Mouse (Mus musculus): ENCODE results near the gene Map3k21. TPM values are rescaled to one million over a fixed set of nuclear protein-coding genes. Genes with fewer than 3 reads are reported as not detected.

The Map3k21 gene
- polyA plus RNA-seq, 1 experiment from 2014 or later: 0.94 TPM

DNA sequence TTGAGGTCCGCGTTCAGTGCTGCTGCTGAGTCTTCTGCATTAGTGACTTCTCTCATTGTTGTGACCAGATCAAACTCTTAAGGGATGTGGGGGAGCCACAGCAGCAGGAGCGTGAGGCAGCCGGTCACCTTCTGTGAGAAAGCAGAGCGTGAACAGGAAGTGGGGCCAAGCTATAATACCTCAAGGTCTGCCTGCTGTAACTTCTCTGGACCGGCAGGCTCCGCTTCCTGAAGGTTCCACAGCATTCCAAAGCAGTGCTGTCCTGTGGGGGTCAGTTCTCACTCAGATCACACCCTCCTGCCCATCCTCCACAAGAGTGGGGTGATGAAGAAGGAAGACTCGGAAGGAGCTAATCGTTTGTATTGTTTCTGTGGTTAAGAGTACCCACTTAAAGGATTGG, 10.5 kb downstream of the Map3k21 start:
- no peaks in the 10 kb centered on the region for H3K27me3 ChIP-seq (replicated peaks; ENCODE audit: control insufficient read depth, insufficient read depth, low read length)
- no peaks in the 10 kb centered on the region for H3K36me3 ChIP-seq (ENCODE audit: control insufficient read depth, insufficient read depth, low read length)
- H3K4me1 ChIP-seq (ENCODE audit: control insufficient read depth, insufficient read depth, low read depth, low read length): no peaks in the 10 kb centered on the region; the same call in 1 of the 2 replicates
- ATAC-seq: no peak
- H3K4me2 ChIP-seq (ENCODE audit: low read length): no peak overlapping the region
- 83% methylated on average over 9 of the region's 9 CpGs for WGBS
- H3K9me3 ChIP-seq (ENCODE audit: control insufficient read depth, low read length): no peaks in the 10 kb centered on the region
- no peak overlapping the region for H3K9ac ChIP-seq (ENCODE audit: low read depth, low read length)
- no peak overlapping the region for H3K4me3 ChIP-seq (ENCODE audit: low read length)
- H3K27ac ChIP-seq (ENCODE audit: low read depth, low read length): no peak overlapping the region

DNA sequence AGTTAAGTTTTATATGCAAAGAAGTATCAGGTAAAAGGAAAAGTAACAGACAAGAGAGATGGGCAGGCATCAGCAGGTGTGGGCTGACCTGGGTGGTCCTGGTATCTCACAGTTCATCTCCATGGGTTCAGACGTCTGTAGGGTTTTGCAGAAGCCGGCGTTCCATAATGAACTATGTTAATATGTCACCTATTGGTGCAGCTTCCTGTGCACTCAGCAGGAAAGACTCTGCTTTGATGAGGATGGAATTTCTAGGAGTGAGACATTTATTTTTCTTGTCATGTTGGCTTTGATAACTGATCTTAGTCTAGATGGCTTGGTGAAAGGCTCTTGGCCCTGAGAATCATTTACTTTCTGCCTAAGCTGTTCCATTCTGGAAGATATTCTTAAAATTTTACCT, 12.1 kb downstream of the Map3k21 start:
- ATAC-seq: no peak
- no peaks in the 10 kb centered on the region for H3K9me3 ChIP-seq (ENCODE audit: control insufficient read depth, low read length)
- H3K27me3 ChIP-seq (replicated peaks; ENCODE audit: control insufficient read depth, insufficient read depth, low read length): no peaks in the 10 kb centered on the region
- no peak overlapping the region for H3K4me2 ChIP-seq (ENCODE audit: low read length)
- no peak overlapping the region for H3K9ac ChIP-seq (ENCODE audit: low read depth, low read length)
- 68% methylated on average over 3 of the region's 3 CpGs for WGBS
- no peaks in the 10 kb centered on the region; the same call in 1 of the 2 replicates for H3K4me1 ChIP-seq (ENCODE audit: control insufficient read depth, insufficient read depth, low read depth, low read length)
- H3K27ac ChIP-seq (ENCODE audit: low read depth, low read length): no peak overlapping the region
- H3K36me3 ChIP-seq (ENCODE audit: control insufficient read depth, insufficient read depth, low read length): no peaks in the 10 kb centered on the region
- no peak overlapping the region for H3K4me3 ChIP-seq (ENCODE audit: low read length)

DNA sequence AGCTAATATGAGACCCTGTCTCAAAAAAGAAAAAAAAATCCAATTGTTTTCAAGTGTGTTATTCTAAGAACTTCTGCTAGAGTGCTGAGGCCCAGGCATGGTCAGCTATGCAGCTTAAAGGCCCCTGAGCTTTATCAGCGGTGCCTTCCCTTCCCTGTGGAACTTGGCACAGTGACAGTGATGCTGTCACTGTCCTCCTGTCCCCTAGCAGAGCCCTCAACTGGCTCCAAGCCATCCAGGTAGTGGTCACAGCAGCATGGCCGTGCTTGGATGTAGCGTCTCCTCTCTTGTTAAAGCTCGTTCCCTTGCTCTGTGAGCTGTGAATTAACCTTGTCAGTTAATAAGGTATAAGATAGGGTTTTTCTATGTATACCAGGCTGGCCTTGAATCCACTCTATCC, 16.4 kb downstream of the Map3k21 start:
- H3K27ac ChIP-seq (ENCODE audit: low read depth, low read length): no peak overlapping the region
- no peaks in the 10 kb centered on the region for H3K27me3 ChIP-seq (replicated peaks; ENCODE audit: control insufficient read depth, insufficient read depth, low read length)
- no peaks in the 10 kb centered on the region for H3K9me3 ChIP-seq (ENCODE audit: control insufficient read depth, low read length)
- no peak overlapping the region for H3K9ac ChIP-seq (ENCODE audit: low read depth, low read length)
- H3K4me1 ChIP-seq (ENCODE audit: control insufficient read depth, insufficient read depth, low read depth, low read length): no peaks in the 10 kb centered on the region
- no peak overlapping the region for H3K4me3 ChIP-seq (ENCODE audit: low read length)
- no peak overlapping the region for H3K4me2 ChIP-seq (ENCODE audit: low read length)
- no peak for ATAC-seq
- WGBS: 84% methylated on average over 4 of the region's 4 CpGs
- no peaks in the 10 kb centered on the region for H3K36me3 ChIP-seq (ENCODE audit: control insufficient read depth, insufficient read depth, low read length)

DNA sequence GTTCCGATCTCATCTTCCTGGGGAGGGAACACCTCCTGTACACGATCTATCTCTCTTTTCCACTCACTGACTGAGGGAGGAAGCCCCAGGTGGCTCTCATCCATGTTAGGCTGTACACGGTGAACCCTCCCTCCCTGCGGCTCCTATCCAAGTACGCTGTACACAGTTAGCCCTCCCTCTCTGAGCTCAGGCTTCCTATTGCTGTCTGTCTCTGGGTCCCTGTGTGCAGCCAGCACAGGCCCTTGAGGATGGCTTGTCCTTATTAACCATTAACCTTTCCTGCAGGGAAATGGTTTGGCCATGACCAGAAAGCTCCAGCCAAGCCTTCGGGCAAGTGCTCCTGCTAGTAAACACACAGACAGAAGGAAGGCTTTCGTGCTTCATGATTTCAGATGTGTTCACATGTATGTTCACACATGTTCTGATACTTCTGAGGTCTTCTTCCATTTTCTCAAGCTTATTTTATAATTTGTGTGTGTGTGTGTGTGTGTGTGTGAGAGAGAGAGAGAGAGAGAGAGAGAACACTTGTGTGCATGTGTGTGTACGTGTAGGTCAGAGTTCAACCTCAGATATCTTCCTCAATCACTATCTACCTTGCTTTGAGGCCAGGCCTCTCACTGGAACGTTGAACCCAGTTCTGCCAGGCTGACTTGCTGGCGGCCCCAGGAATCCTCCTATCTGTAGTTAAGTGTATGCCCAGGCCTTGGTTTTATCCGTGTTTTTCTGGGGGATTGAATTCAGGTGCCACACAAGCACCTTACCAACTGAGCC, 20.2 kb downstream of the Map3k21 start:
- Histone ChIP-seq H3K36me3 (ENCODE audit: control insufficient read depth, insufficient read depth, low read length) (no peaks in the 10 kb centered on the region), H3K27me3 (replicated peaks; ENCODE audit: control insufficient read depth, insufficient read depth, low read length) (no peaks in the 10 kb centered on the region), H3K4me1 (ENCODE audit: control insufficient read depth, insufficient read depth, low read depth, low read length) (no peaks in the 10 kb centered on the region), H3K9ac (ENCODE audit: low read depth, low read length) (no peak overlapping the region), H3K4me2 (ENCODE audit: low read length) (no peak overlapping the region), H3K4me3 (ENCODE audit: low read length) (no peak overlapping the region), H3K27ac (ENCODE audit: low read depth, low read length) (no peak overlapping the region), H3K9me3 (ENCODE audit: control insufficient read depth, low read length) (no peaks in the 10 kb centered on the region)
- no peak for ATAC-seq
- WGBS: 86% methylated on average over 11 of the region's 11 CpGs

DNA sequence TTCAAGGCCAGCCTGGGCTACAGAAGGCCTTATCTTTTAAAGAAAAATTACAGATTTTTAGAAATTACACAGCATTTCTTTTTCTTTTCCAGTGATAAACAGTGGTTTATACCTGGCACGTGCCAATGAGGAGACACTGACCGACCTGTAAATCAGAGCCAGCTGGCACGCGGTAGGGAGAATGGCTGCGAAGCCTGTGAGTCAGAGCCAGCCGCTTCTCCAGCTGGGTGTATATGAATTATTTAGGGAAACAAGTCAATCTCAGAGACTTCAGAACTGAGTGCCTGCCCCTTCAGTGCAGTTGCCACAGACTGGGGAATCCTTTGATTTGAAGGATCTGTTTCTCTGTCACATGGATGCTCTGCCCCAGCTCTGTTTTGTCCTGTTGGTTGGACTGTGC, 21.6 kb downstream of the Map3k21 start:
- H3K9me3 ChIP-seq (ENCODE audit: control insufficient read depth, low read length): no peaks in the 10 kb centered on the region
- H3K27me3 ChIP-seq (replicated peaks; ENCODE audit: control insufficient read depth, insufficient read depth, low read length): no peaks in the 10 kb centered on the region
- no peak overlapping the region for H3K27ac ChIP-seq (ENCODE audit: low read depth, low read length)
- 89% methylated on average over 6 of the region's 6 CpGs for WGBS
- no peaks in the 10 kb centered on the region for H3K4me1 ChIP-seq (ENCODE audit: control insufficient read depth, insufficient read depth, low read depth, low read length)
- H3K9ac ChIP-seq (ENCODE audit: low read depth, low read length): no peak overlapping the region
- H3K36me3 ChIP-seq (ENCODE audit: control insufficient read depth, insufficient read depth, low read length): no peaks in the 10 kb centered on the region
- ATAC-seq: no peak
- H3K4me3 ChIP-seq (ENCODE audit: low read length): no peak overlapping the region
- no peak overlapping the region for H3K4me2 ChIP-seq (ENCODE audit: low read length)

DNA sequence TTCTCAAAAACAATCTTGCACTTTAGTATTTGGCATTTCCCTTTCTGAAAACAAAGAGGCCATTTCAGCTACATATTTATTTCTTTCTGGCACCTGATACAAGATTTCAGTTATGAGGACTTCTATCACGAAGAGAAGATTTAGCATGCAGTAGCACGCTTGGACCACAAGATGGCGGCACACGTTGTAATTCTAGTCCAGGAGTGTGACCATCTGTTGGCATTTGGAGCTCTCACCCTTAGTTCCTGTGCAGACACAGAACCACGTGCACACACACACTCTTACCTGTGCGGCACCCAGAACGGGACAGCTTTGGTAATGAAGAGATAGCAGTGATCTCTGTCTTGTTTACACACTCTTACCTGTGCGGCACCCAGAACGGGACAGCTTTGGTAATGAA, 25.4 kb downstream of the Map3k21 start:
- ATAC-seq: no peak
- no peak overlapping the region for H3K4me3 ChIP-seq (ENCODE audit: low read length)
- H3K4me1 ChIP-seq (ENCODE audit: control insufficient read depth, insufficient read depth, low read depth, low read length): no peaks in the 10 kb centered on the region
- 52% methylated on average over 9 of the region's 9 CpGs for WGBS
- no peak overlapping the region for H3K27ac ChIP-seq (ENCODE audit: low read depth, low read length)
- H3K4me2 ChIP-seq (ENCODE audit: low read length): no peak overlapping the region
- H3K36me3 ChIP-seq (ENCODE audit: control insufficient read depth, insufficient read depth, low read length): no peaks in the 10 kb centered on the region
- H3K9me3 ChIP-seq (ENCODE audit: control insufficient read depth, low read length): no peaks in the 10 kb centered on the region
- H3K27me3 ChIP-seq (replicated peaks; ENCODE audit: control insufficient read depth, insufficient read depth, low read length): no peaks in the 10 kb centered on the region
- H3K9ac ChIP-seq (ENCODE audit: low read depth, low read length): no peak overlapping the region

DNA sequence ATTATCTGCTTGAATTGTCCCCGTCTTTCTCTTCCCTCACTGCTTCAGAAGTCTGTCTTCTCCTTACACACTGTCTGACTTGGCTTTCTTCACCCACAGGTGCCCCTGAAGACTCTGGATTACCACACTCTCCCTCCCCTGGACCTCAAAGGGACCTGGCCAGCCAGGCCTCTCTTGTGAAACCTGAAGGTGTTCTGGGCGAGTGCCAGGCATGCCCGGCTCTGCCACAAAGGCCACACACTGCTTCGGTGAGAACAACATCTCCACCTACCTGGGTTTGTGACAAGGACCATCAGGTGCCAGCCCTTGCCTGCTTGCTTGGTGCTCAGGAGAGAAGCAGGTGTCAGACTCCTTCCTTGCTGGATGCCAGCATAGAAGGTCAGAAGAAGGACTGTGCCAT, 34.3 kb downstream of the Map3k21 start:
- WGBS: 86% methylated on average over 4 of the region's 4 CpGs
- Histone ChIP-seq H3K9me3 (ENCODE audit: control insufficient read depth, low read length) (no peaks in the 10 kb centered on the region), H3K4me2 (ENCODE audit: low read length) (no peak overlapping the region), H3K4me1 (ENCODE audit: control insufficient read depth, insufficient read depth, low read depth, low read length) (no peaks in the 10 kb centered on the region), H3K36me3 (ENCODE audit: control insufficient read depth, insufficient read depth, low read length) (no peaks in the 10 kb centered on the region), H3K9ac (ENCODE audit: low read depth, low read length) (no peak overlapping the region), H3K27ac (ENCODE audit: low read depth, low read length) (no peak overlapping the region), H3K27me3 (replicated peaks; ENCODE audit: control insufficient read depth, insufficient read depth, low read length) (no peaks in the 10 kb centered on the region), H3K4me3 (ENCODE audit: low read length) (no peak overlapping the region)
- no peak for ATAC-seq

DNA sequence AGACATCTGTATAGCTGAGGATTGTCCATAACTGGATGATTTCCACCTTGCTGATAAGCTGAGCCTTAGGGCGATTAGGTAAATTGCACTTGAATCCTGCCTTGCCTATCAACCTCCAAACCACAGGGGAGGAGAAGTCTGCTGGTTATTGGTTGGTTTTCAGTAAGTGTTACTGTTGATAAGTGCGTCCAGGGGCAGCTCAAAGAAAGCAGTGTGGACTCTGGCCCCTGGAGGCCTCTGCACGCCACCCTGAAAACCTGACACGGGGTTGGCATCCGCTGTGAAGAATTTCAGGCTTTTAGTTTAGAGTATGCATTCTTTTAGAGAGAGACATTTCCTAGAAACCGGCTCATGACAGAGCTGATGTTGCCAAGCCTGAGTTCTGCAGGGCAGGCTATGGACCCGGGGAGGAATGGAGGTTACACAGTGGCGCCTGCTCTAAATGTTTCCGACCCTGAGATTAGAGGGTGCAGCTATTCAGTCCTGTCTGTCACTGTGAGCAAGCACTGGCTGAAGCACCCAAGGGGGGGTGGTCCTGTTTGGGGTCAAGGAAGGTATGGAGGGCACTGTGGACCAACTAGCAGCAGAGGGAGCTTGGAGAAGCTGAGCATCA, 38.6 kb downstream of the Map3k21 start:
- no peaks in the 10 kb centered on the region for H3K4me1 ChIP-seq (ENCODE audit: control insufficient read depth, insufficient read depth, low read depth, low read length)
- no peak overlapping the region for H3K4me3 ChIP-seq (ENCODE audit: low read length)
- H3K27ac ChIP-seq (ENCODE audit: low read depth, low read length): no peak overlapping the region
- 83% methylated on average over 9 of the region's 9 CpGs for WGBS
- no peaks in the 10 kb centered on the region for H3K9me3 ChIP-seq (ENCODE audit: control insufficient read depth, low read length)
- no peak overlapping the region for H3K9ac ChIP-seq (ENCODE audit: low read depth, low read length)
- no peak overlapping the region for H3K4me2 ChIP-seq (ENCODE audit: low read length)
- ATAC-seq: no peak
- 0 out of 2 replicates have a peak, but pooled peaks cover 2% of the 10 kb centered on the region for H3K27me3 ChIP-seq (replicated peaks; ENCODE audit: control insufficient read depth, insufficient read depth, low read length)
- H3K36me3 ChIP-seq (ENCODE audit: control insufficient read depth, insufficient read depth, low read length): no peaks in the 10 kb centered on the region

DNA sequence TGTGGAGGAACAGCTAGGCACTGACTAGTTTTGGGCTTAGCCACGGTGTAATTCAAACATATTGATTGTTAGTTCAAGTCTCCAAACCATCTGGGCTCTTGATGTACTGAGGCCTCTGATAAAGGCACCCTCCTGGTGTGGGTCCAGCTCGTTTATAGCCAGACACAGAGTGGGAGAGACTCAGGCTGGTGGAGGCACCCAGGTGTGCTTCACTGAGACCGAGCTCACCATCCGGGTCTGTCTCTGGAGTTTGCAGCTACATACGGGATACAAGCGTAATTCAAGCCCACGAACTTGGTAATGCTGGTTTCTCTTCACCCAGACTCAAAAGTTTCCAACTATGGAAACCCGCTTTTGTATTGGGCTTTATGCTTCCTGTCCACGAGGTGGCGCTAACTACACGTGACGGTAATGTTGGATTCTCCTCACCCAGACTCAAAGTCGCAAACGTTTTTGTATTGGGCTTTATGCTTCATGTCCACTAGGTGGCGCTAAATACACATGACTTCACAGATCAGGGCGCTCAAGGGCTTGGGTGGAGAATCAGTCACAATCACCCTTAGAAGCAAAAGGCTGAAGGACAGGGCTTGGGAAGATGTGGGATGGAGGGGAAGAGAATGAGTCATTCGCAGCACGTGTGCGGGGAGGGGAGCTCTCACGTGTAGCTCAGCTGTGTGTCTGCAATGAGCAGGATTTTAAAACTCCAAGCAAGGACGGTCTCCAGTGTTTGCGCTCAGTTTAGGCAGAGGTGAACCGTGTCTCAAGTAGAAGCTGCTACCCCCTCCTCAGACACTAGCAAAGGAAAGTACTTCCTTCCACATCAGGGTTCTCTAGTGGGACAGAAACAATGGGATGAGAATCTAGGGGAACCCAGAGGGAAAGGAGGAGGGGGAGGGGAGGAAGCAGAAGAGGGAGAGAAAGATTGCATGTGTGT, 40.0 kb downstream of the Map3k21 start:
- Histone ChIP-seq H3K27me3 (replicated peaks; ENCODE audit: control insufficient read depth, insufficient read depth, low read length) (0 out of 2 replicates have a peak, but pooled peaks cover 2% of the 10 kb centered on the region), H3K4me3 (ENCODE audit: low read length) (no peak overlapping the region), H3K9ac (ENCODE audit: low read depth, low read length) (no peak overlapping the region), H3K4me1 (ENCODE audit: control insufficient read depth, insufficient read depth, low read depth, low read length) (no peaks in the 10 kb centered on the region), H3K9me3 (ENCODE audit: control insufficient read depth, low read length) (no peaks in the 10 kb centered on the region), H3K36me3 (ENCODE audit: control insufficient read depth, insufficient read depth, low read length) (no peaks in the 10 kb centered on the region), H3K4me2 (ENCODE audit: low read length) (0 out of 2 replicates have a peak overlapping the region, but pooled peaks have one; percentile 29), H3K27ac (ENCODE audit: low read depth, low read length) (no peak overlapping the region)
- peak; percentile 94 for ATAC-seq
- WGBS: 24% methylated on average over 23 of the region's 23 CpGs

All from hindbrain, embryonic 16.5 days (tissue).